16 mouse cellular contexts compared by ENCODE assay signal in the genomic region with DNA sequence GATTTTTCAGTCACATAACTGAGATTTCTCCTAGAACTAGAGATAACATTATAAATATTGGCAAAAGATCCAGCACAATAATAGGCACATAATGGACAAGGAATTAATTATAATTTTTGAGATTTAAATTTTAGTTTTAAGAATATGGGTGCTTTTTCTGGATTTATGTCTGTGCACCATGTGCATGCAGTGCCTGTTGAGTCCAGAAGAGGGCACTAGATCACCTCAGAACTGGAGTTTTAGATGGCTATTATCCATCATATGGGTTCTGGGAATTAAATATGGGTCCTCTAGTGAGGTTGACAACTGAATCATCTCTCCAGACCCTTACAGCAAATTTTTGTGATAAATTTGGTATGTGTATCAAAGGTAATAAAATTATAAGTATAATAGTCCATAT. TPM values are rescaled to one million over a fixed set of nuclear protein-coding genes. Genes with fewer than 3 reads are reported as not detected.
DNase-seq lines count a peak whose midpoint lies in the region; ATAC-seq and TF ChIP-seq lines count a peak whose summit lies in the region.
"Had no signal": no experiment of that assay in that cellular context is flagged by ENCODE, and none has a peak within 500 bp of the region (broad histone marks: within the 10 kb centered on the region; RNA-seq: fewer than 3 reads in every experiment).

No protein-coding gene starts in this region.

- H3K27me3 ChIP-seq in hindbrain, embryonic 11.5 days (ENCODE audit: control insufficient read depth, insufficient read depth, low read length): no peaks in the 10 kb centered on the region
- no peaks in the 10 kb centered on the region for H3K27me3 ChIP-seq in hindbrain, embryonic 16.5 days (replicated peaks; ENCODE audit: control insufficient read depth, insufficient read depth, low read length)
- no peaks in the 10 kb centered on the region for H3K27me3 ChIP-seq in liver, embryonic 14.5 days (ENCODE audit: control insufficient read depth, insufficient read depth, low read length)
- H3K27me3 ChIP-seq in liver, embryonic 12.5 days (replicated peaks): no peaks in the 10 kb centered on the region
- H3K27me3 ChIP-seq: embryonic facial prominence, embryonic 15.5 days; heart, embryonic 15.5 days; hindbrain, embryonic 15.5 days; midbrain, embryonic 15.5 days; neural tube, embryonic 12.5 days had no signal

- no peaks in the 10 kb centered on the region for H3K9me3 ChIP-seq in hindbrain, embryonic 11.5 days (ENCODE audit: control insufficient read depth, low read length)
- H3K9me3 ChIP-seq in hindbrain, embryonic 16.5 days (ENCODE audit: control insufficient read depth, low read length): no peaks in the 10 kb centered on the region
- H3K9me3 ChIP-seq in liver, embryonic 14.5 days (ENCODE audit: control insufficient read depth, low read length): no peaks in the 10 kb centered on the region
- no peaks in the 10 kb centered on the region for H3K9me3 ChIP-seq in liver, embryonic 12.5 days (replicated peaks)
- H3K9me3 ChIP-seq in ES-E14 (ENCODE audit: control insufficient read depth, insufficient read depth, low read depth, low read length): no peaks in the 10 kb centered on the region
- H3K9me3 ChIP-seq: embryonic facial prominence, embryonic 15.5 days; heart, embryonic 15.5 days; hindbrain, embryonic 15.5 days; midbrain, embryonic 15.5 days; neural tube, embryonic 12.5 days had no signal

- no peak for TF ChIP-seq EP300 in liver, embryonic 14.5 days (IDR thresholded peaks at IDR 0.05; ENCODE audit: low read depth)

- H3K27ac ChIP-seq in hindbrain, embryonic 11.5 days (ENCODE audit: low read depth, low read length): no peak overlapping the region
- no peak overlapping the region for H3K27ac ChIP-seq in hindbrain, embryonic 16.5 days (ENCODE audit: low read depth, low read length)
- H3K27ac ChIP-seq in liver, embryonic 14.5 days: no peak overlapping the region
- H3K27ac ChIP-seq in liver, embryonic 12.5 days: no peak overlapping the region
- H3K27ac ChIP-seq in ES-E14 (ENCODE audit: insufficient read depth, low read depth, low read length, poor library complexity, severe bottlenecking): no peak overlapping the region
- H3K27ac ChIP-seq: embryonic facial prominence, embryonic 15.5 days; heart, embryonic 15.5 days; hindbrain, embryonic 15.5 days; midbrain, embryonic 15.5 days; neural tube, embryonic 12.5 days had no signal

- no peak overlapping the region for H3K4me2 ChIP-seq in hindbrain, embryonic 11.5 days (replicated peaks; ENCODE audit: low read depth, low read length)
- no peak overlapping the region for H3K4me2 ChIP-seq in hindbrain, embryonic 16.5 days (ENCODE audit: low read length)
- no peak overlapping the region for H3K4me2 ChIP-seq in liver, embryonic 14.5 days (ENCODE audit: low read depth)
- H3K4me2 ChIP-seq in liver, embryonic 12.5 days: no peak overlapping the region
- H3K4me2 ChIP-seq: embryonic facial prominence, embryonic 15.5 days; heart, embryonic 15.5 days; hindbrain, embryonic 15.5 days; midbrain, embryonic 15.5 days; neural tube, embryonic 12.5 days had no signal

- no peaks in the 10 kb centered on the region for H3K36me3 ChIP-seq in hindbrain, embryonic 11.5 days (ENCODE audit: control insufficient read depth, insufficient read depth, low read length)
- no peaks in the 10 kb centered on the region for H3K36me3 ChIP-seq in hindbrain, embryonic 16.5 days (ENCODE audit: control insufficient read depth, insufficient read depth, low read length)
- no peaks in the 10 kb centered on the region for H3K36me3 ChIP-seq in liver, embryonic 14.5 days (replicated peaks; ENCODE audit: control insufficient read depth, insufficient read depth, low read depth)
- H3K36me3 ChIP-seq in liver, embryonic 12.5 days: no peaks in the 10 kb centered on the region
- H3K36me3 ChIP-seq in ES-E14 (ENCODE audit: control insufficient read depth, insufficient read depth, low read length, poor library complexity, severe bottlenecking): no peaks in the 10 kb centered on the region
- H3K36me3 ChIP-seq: embryonic facial prominence, embryonic 15.5 days; heart, embryonic 15.5 days; hindbrain, embryonic 15.5 days; midbrain, embryonic 15.5 days; neural tube, embryonic 12.5 days had no signal

- TF ChIP-seq POLR2A in brain, embryonic 14.5 days (IDR thresholded peaks at IDR 0.05; ENCODE audit: borderline replicate concordance, extremely low read depth, insufficient read depth, insufficient read length, poor library complexity, severe bottlenecking): no peak

- peak; percentile 13 for DNase-seq in hindbrain, embryonic 11.5 days (ENCODE audit: low spot score)
- DNase-seq in liver, embryonic 14.5 days (ENCODE audit: low read depth in 3 of 3, low spot score in 3 of 3): no peak
- DNase-seq in ES-E14 (ENCODE audit: low read depth, low spot score): peak; percentile 8
- DNase-seq in brain, embryonic 14.5 days (ENCODE audit: low read depth): no peak
- no peak for DNase-seq in urinary bladder, postnatal 14 days (ENCODE audit: low spot score)
- DNase-seq: cerebellum, postnatal 25 days; gastrocnemius, postnatal 25 days; left cerebral cortex, postnatal 4 days had no signal

- no peaks in the 10 kb centered on the region for H3K4me1 ChIP-seq in hindbrain, embryonic 11.5 days (replicated peaks; ENCODE audit: control insufficient read depth, insufficient read depth, low read length)
- no peaks in the 10 kb centered on the region for H3K4me1 ChIP-seq in hindbrain, embryonic 16.5 days (ENCODE audit: control insufficient read depth, insufficient read depth, low read depth, low read length)
- H3K4me1 ChIP-seq in liver, embryonic 14.5 days (replicated peaks; ENCODE audit: control insufficient read depth in 2 of 2, insufficient read depth in 2 of 2, low read length in 1 of 2): no peaks in the 10 kb centered on the region
- no peaks in the 10 kb centered on the region for H3K4me1 ChIP-seq in liver, embryonic 12.5 days
- no peaks in the 10 kb centered on the region for H3K4me1 ChIP-seq in ES-E14 (ENCODE audit: control insufficient read depth in 2 of 2, insufficient read depth in 2 of 2, low read length in 2 of 2, poor library complexity in 1 of 2)
- H3K4me1 ChIP-seq: embryonic facial prominence, embryonic 15.5 days; heart, embryonic 15.5 days; hindbrain, embryonic 15.5 days; midbrain, embryonic 15.5 days; neural tube, embryonic 12.5 days had no signal

- in situ Hi-C loops in ES-E14 (cut with MboI; ENCODE audit: low sequenced_read_pairs in 2 of 2, unreplicated experiment in 2 of 2): no loop called here

- H3K9ac ChIP-seq in hindbrain, embryonic 11.5 days (ENCODE audit: low read depth, low read length): no peak overlapping the region
- H3K9ac ChIP-seq in hindbrain, embryonic 16.5 days (ENCODE audit: low read depth, low read length): no peak overlapping the region
- no peak overlapping the region for H3K9ac ChIP-seq in liver, embryonic 14.5 days (replicated peaks)
- H3K9ac ChIP-seq in liver, embryonic 12.5 days: no peak overlapping the region
- no peak overlapping the region for H3K9ac ChIP-seq in ES-E14 (ENCODE audit: insufficient read depth, low read depth, low read length, poor library complexity, severe bottlenecking)
- H3K9ac ChIP-seq: embryonic facial prominence, embryonic 15.5 days; heart, embryonic 15.5 days; hindbrain, embryonic 15.5 days; midbrain, embryonic 15.5 days; neural tube, embryonic 12.5 days had no signal

- TF ChIP-seq CTCF in liver, embryonic 14.5 days (IDR thresholded peaks at IDR 0.05; ENCODE audit: low read depth): peak; percentile 29; the same call in 1 of the 2 replicates
- peak; percentile 29; the same call in 1 of the 2 replicates for TF ChIP-seq CTCF in brain, embryonic 14.5 days (IDR thresholded peaks at IDR 0.05; ENCODE audit: borderline replicate concordance, extremely low read depth, insufficient read depth, insufficient read length)

- ATAC-seq in hindbrain, embryonic 11.5 days (ENCODE audit: low FRiP score): no peak
- no peak for ATAC-seq in hindbrain, embryonic 16.5 days
- ATAC-seq in liver, embryonic 14.5 days (ENCODE audit: insufficient read depth): no peak
- ATAC-seq in liver, embryonic 12.5 days: no peak
- ATAC-seq: forebrain, embryonic 14.5 days; midbrain, embryonic 15.5 days had no signal

- H3K4me3 ChIP-seq in hindbrain, embryonic 11.5 days (ENCODE audit: low read depth, low read length): no peak overlapping the region
- no peak overlapping the region for H3K4me3 ChIP-seq in hindbrain, embryonic 16.5 days (ENCODE audit: low read length)
- no peak overlapping the region for H3K4me3 ChIP-seq in liver, embryonic 14.5 days (ENCODE audit: insufficient read depth in 1 of 2, low read depth in 2 of 2, low read length in 2 of 2)
- H3K4me3 ChIP-seq in liver, embryonic 12.5 days: no peak overlapping the region
- H3K4me3 ChIP-seq in ES-E14 (ENCODE audit: insufficient read depth in 1 of 2, low read depth in 1 of 2, low read length in 2 of 2, poor library complexity in 1 of 2, severe bottlenecking in 1 of 2): no peak overlapping the region
- H3K4me3 ChIP-seq: embryonic facial prominence, embryonic 15.5 days; heart, embryonic 15.5 days; hindbrain, embryonic 15.5 days; midbrain, embryonic 15.5 days; neural tube, embryonic 12.5 days had no signal

TF ChIP-seq in ES-E14, 5 proteins besides CTCF, POLR2A, EP300 and RAD21:
- TF ChIP-seq HCFC1 (IDR thresholded peaks at IDR 0.05; ENCODE audit: borderline replicate concordance, insufficient read depth, low read length) (no peak), CHD2 (IDR thresholded peaks at IDR 0.05; ENCODE audit: low read depth, low read length) (no peak), ZC3H11A (IDR thresholded peaks at IDR 0.05; ENCODE audit: borderline replicate concordance, low read depth, low read length) (peak; percentile 12; the same call in 1 of the 2 replicates), MAFK (IDR thresholded peaks at IDR 0.05; ENCODE audit: insufficient read depth, low read depth, low read length) (no peak)
TF ChIP-seq in ES-E14: peak in this region for 1.

RNA-seq across cellular contexts. Expression of gene Scn7a, which starts 21.8 kb away (rescaled TPM):
- 0.73 and 0.78 TPM in 2 replicates for polyA plus RNA-seq in hindbrain, embryonic 11.5 days (2014; fragmentation: Nextera tagmentation; extraction: Ambion mirVana)
- 0.44 and 0.79 TPM in 2 replicates for polyA plus RNA-seq in hindbrain, embryonic 16.5 days (2015; fragmentation: Nextera tagmentation; extraction: Ambion mirVana)
- polyA plus RNA-seq in liver, embryonic 14.5 days (2012; rRNA removed): under 0.01 and 0.01 TPM in 2 replicates
- polyA plus RNA-seq in liver, embryonic 14.5 days (2014; fragmentation: Nextera tagmentation; extraction: Ambion mirVana): 0.03 TPM in 1 of 2 replicates, not detected in the other
- polyA plus RNA-seq in liver, embryonic 12.5 days (2016; fragmentation: Nextera tagmentation; extraction: Ambion mirVana): not detected in 2 replicates
- not detected in 2 replicates for total RNA-seq in ES-E14 (2012; rRNA removed)
- 0.11 and 0.46 TPM in 2 replicates for polyA plus RNA-seq in brain, embryonic 14.5 days (2012; rRNA removed)

Comparison
In these comparisons a context has a peak if more than half of its experiments do, and no peak if none do; other contexts are left out.
1. DNase-seq: peak in hindbrain, embryonic 11.5 days (single experiment) and ES-E14 (single experiment); none in liver, embryonic 14.5 days (0 of 3), brain, embryonic 14.5 days (single experiment) and urinary bladder, postnatal 14 days (single experiment).